Mouse (Mus musculus): ENCODE data around the gene Trim10. TPM values are rescaled to one million over a fixed set of nuclear protein-coding genes. Genes with fewer than 3 reads are reported as not detected.

Trim10 gene
- polyA plus RNA-seq, 1 experiment from 2014 or later, result 16.0 TPM

DNA sequence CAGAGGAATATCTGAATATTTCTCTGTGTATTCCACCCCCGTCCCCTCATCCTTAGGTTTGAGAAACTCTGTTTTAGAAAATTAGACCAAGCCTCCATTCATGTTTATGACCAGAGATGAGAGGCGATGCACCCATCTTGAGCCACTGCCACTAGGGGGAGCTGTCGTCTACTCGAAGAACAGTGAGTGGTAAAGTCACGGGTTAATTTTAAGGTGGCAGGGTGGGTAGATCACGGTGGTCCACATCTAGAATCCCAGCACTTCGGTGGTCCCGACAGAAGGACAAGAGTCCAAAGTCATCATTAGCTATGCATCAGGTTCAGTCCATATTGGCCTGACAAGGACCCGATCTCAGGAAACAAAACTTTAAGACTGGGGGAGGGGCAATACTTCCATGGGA lies 45.7 kb downstream of the Trim10 start:
- Histone ChIP-seq H3K4me3 (no peak overlapping the region), H3K4me2 (no peak overlapping the region), H3K27ac (replicated peaks) (no peak overlapping the region), H3K9me3 (no peaks in the 10 kb centered on the region), H3K9ac (no peak overlapping the region), H3K27me3 (replicated peaks) (peaks cover 42% of the 10 kb centered on the region), H3K36me3 (no peaks in the 10 kb centered on the region), H3K4me1 (no peaks in the 10 kb centered on the region)
- WGBS, result 11% methylated on average over 9 of the region's 9 CpGs
- ATAC-seq (ENCODE audit: extremely low read depth, insufficient number of reproducible peaks, low FRiP score, low TSS enrichment), result no peak

DNA sequence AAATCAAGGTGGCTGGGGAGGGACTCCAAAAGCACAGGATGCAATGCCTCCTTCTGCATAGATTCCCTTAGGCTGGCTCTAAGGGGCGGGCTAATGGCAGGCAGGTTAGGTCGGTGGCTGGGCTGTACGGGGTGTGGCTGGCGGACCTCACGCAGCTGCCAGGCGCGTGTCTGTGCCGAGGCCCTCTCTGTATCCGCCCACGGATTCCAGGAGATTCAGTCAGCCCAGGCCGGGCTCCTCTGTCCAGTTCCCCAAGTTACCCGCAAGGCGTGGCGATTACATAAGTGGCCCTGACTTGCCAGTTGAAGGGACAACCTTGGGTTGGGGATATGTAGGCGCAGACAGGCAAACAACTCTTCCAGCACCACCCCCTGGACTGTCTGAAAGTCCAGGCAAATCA lies 50.9 kb downstream of the Trim10 start:
- H3K4me2 ChIP-seq, result no peak overlapping the region
- H3K4me1 ChIP-seq, result no peaks in the 10 kb centered on the region
- no peaks in the 10 kb centered on the region for H3K9me3 ChIP-seq
- peaks cover 29% of the 10 kb centered on the region for H3K27me3 ChIP-seq (replicated peaks)
- H3K27ac ChIP-seq (replicated peaks), result no peak overlapping the region
- no peaks in the 10 kb centered on the region for H3K36me3 ChIP-seq
- 37% methylated on average over 15 of the region's 15 CpGs for WGBS
- no peak for ATAC-seq (ENCODE audit: extremely low read depth, insufficient number of reproducible peaks, low FRiP score, low TSS enrichment)
- H3K9ac ChIP-seq, result no peak overlapping the region
- H3K4me3 ChIP-seq, result no peak overlapping the region

DNA sequence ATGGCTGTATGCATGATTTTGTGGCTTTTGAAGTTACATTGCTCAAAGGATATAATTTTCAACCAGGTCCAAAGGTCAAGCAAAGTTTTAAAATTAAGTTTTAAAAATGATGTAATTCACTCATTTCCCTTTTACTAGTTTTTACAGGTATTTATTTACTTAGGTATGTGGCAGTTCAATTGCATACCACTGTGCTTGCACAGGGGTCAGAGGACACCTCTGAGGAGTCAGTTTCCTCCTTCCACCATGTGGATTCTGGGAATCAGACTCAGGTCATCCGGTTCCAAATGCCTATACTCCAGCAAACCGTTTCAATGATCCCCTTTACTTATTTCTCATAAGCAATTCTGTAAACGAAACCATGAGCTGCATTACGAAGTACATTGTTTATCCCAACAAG lies 53.3 kb downstream of the Trim10 start:
- H3K27ac ChIP-seq (replicated peaks), result no peak overlapping the region
- H3K4me1 ChIP-seq, result no peaks in the 10 kb centered on the region
- H3K9ac ChIP-seq, result no peak overlapping the region
- H3K27me3 ChIP-seq (replicated peaks), result peaks cover 18% of the 10 kb centered on the region; the same call in 1 of the 2 replicates
- no peak for ATAC-seq (ENCODE audit: extremely low read depth, insufficient number of reproducible peaks, low FRiP score, low TSS enrichment)
- H3K4me2 ChIP-seq, result no peak overlapping the region
- H3K4me3 ChIP-seq, result no peak overlapping the region
- no peaks in the 10 kb centered on the region for H3K9me3 ChIP-seq
- 74% methylated on average over 4 of the region's 4 CpGs for WGBS
- H3K36me3 ChIP-seq, result no peaks in the 10 kb centered on the region

DNA sequence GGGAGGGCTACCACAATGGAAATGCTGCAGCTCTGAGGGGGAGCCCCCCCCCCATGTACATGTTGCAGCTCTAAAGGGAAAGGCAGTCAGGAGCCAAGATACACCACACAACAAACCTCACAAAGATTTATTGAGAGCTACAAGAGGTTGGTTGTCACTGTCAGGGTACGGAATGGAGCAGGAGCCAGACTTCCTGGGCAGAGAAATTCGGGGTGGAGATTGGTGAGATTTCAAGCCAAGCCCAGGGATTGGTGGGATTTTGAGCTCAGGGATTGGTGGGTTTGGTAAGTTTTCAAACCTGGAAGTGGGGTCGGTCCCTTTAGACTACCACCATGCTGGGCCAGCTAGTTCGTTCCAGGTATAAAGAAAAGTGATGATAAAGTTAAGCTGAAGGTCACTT lies 54.1 kb downstream of the Trim10 start:
- H3K27ac ChIP-seq (replicated peaks), result no peak overlapping the region
- peaks cover 18% of the 10 kb centered on the region; the same call in 1 of the 2 replicates for H3K27me3 ChIP-seq (replicated peaks)
- H3K9me3 ChIP-seq, result no peaks in the 10 kb centered on the region
- no peak overlapping the region for H3K4me2 ChIP-seq
- 50% methylated on average over 4 of the region's 4 CpGs for WGBS
- no peak overlapping the region for H3K4me3 ChIP-seq
- no peaks in the 10 kb centered on the region for H3K4me1 ChIP-seq
- no peak overlapping the region for H3K9ac ChIP-seq
- ATAC-seq (ENCODE audit: extremely low read depth, insufficient number of reproducible peaks, low FRiP score, low TSS enrichment), result no peak
- no peaks in the 10 kb centered on the region for H3K36me3 ChIP-seq

Other genes with a start within 250 kb of the Trim10 start
- not detected in 2 replicates for gene H2-M9, start 226.9 kb upstream of the Trim10 start, polyA plus RNA-seq (2015; fragmentation: Nextera tagmentation; extraction: Ambion mirVana)
- gene H2-M1, start 197.4 kb upstream of the Trim10 start, polyA plus RNA-seq (2015; fragmentation: Nextera tagmentation; extraction: Ambion mirVana), result not detected in 2 replicates
- not detected in 2 replicates for gene H2-M10.5, start 96.7 kb upstream of the Trim10 start, polyA plus RNA-seq (2015; fragmentation: Nextera tagmentation; extraction: Ambion mirVana)
- gene H2-M10.6, start 57.4 kb upstream of the Trim10 start, polyA plus RNA-seq (2015; fragmentation: Nextera tagmentation; extraction: Ambion mirVana), result not detected in 2 replicates
- gene Trim26, start 32.4 kb upstream of the Trim10 start, polyA plus RNA-seq (2015; fragmentation: Nextera tagmentation; extraction: Ambion mirVana), result 21.7 and 22.8 TPM in 2 replicates
- 0.23 TPM in 2 replicates for gene Trim15, start 2.4 kb upstream of the Trim10 start, polyA plus RNA-seq (2015; fragmentation: Nextera tagmentation; extraction: Ambion mirVana)
- gene Trim40, start 20.5 kb downstream of the Trim10 start, polyA plus RNA-seq (2015; fragmentation: Nextera tagmentation; extraction: Ambion mirVana), result not detected in 2 replicates
- gene Trim31, start 28.5 kb downstream of the Trim10 start, polyA plus RNA-seq (2015; fragmentation: Nextera tagmentation; extraction: Ambion mirVana), result not detected in 2 replicates
- 0.17 and 0.28 TPM in 2 replicates for gene Rnf39, start 73.3 kb downstream of the Trim10 start, polyA plus RNA-seq (2015; fragmentation: Nextera tagmentation; extraction: Ambion mirVana)
- gene Ppp1r11, start 82.2 kb downstream of the Trim10 start, polyA plus RNA-seq (2015; fragmentation: Nextera tagmentation; extraction: Ambion mirVana), result 78.0 and 90.7 TPM in 2 replicates
- 39.2 and 45.8 TPM in 2 replicates for gene Znrd1, start 89.0 kb downstream of the Trim10 start, polyA plus RNA-seq (2015; fragmentation: Nextera tagmentation; extraction: Ambion mirVana)
- gene Znrd1as, start 89.0 kb downstream of the Trim10 start, polyA plus RNA-seq (2015; fragmentation: Nextera tagmentation; extraction: Ambion mirVana), result 6.2 and 7.2 TPM in 2 replicates
- gene 2410137M14Rik, start 111.7 kb downstream of the Trim10 start, polyA plus RNA-seq (2015; fragmentation: Nextera tagmentation; extraction: Ambion mirVana), result not detected in 2 replicates
- gene H2-M5, start 120.0 kb downstream of the Trim10 start, polyA plus RNA-seq (2015; fragmentation: Nextera tagmentation; extraction: Ambion mirVana), result 0.24 and 0.36 TPM in 2 replicates
- 42.5 and 45.5 TPM in 2 replicates for gene Zfp57, start 131.6 kb downstream of the Trim10 start, polyA plus RNA-seq (2015; fragmentation: Nextera tagmentation; extraction: Ambion mirVana)
- gene Mog, start 153.8 kb downstream of the Trim10 start, polyA plus RNA-seq (2015; fragmentation: Nextera tagmentation; extraction: Ambion mirVana), result not detected in 2 replicates
- 4.5 and 6.9 TPM in 2 replicates for gene Gabbr1, start 176.4 kb downstream of the Trim10 start, polyA plus RNA-seq (2015; fragmentation: Nextera tagmentation; extraction: Ambion mirVana)
- not detected in 2 replicates for gene Olfr90, start 218.9 kb downstream of the Trim10 start, polyA plus RNA-seq (2015; fragmentation: Nextera tagmentation; extraction: Ambion mirVana)
- not detected in 2 replicates for gene Olfr91, start 228.7 kb downstream of the Trim10 start, polyA plus RNA-seq (2015; fragmentation: Nextera tagmentation; extraction: Ambion mirVana)

Measured in heart, embryonic 13.5 days (tissue).